Mouse (Mus musculus) liver, embryonic 14.5 days (tissue): ENCODE data around the gene Fbln7. TPM values are rescaled to one million over a fixed set of nuclear protein-coding genes. Genes with fewer than 3 reads are reported as not detected.

Source experiments
- ATAC-seq: fragments of 200-750 bp; cut with Nextera tagmentation; 2 replicates; pipeline ENCODE4 v1.8.0; 2017; ENCODE audit warnings: moderate number of reproducible peaks, mild to moderate bottlenecking, moderate library complexity; ENCODE audit not compliant: insufficient read depth
- DNase-seq, 3 experiments: peaks; one replicate each; pipeline ENCODE4 v3.0.0-alpha.2; 2012 to 2013; ENCODE audit warnings: low read depth in 3 of 3, low spot score in 3 of 3
- H3K27ac ChIP-seq: fragments of 300-500 bp; sonication (generic); 2 replicates; pipeline ENCODE4 v1.5.1; 2014; ENCODE audit warnings: moderate library complexity, mild to moderate bottlenecking, control low read depth, inconsistent platforms
- H3K27me3 ChIP-seq: fragments of 300-500 bp; sonication (generic); 2 replicates; pipeline ENCODE4 v1.6.1; 2014; ENCODE audit warnings: mild to moderate bottlenecking, low read length, moderate library complexity; ENCODE audit not compliant: control insufficient read depth, insufficient read depth
- H3K36me3 ChIP-seq: fragments of 300-500 bp; sonication (generic); replicated peaks from 2 replicates; pipeline ENCODE4 v1.6.1; 2014; ENCODE audit warnings: low read depth; ENCODE audit not compliant: control insufficient read depth, insufficient read depth
- H3K4me1 ChIP-seq, 2 experiments: fragments of 200-500 bp in 1 of 2; fragments of 300-500 bp in 1 of 2; sonication (generic) in 1 of 2; replicated peaks; 2 replicates each; pipeline ENCODE4 v1.6.1; 2012 to 2014; ENCODE audit warnings: antibody characterized with exemption in 1 of 2, inconsistent platforms in 1 of 2, low read length in 1 of 2; ENCODE audit not compliant: control insufficient read depth in 2 of 2, insufficient read depth in 2 of 2
- H3K4me2 ChIP-seq: fragments of 300-500 bp; sonication (generic); 2 replicates; pipeline ENCODE4 v1.6.1; 2014; ENCODE audit warnings: low read depth, mild to moderate bottlenecking, control low read depth, moderate library complexity
- H3K4me3 ChIP-seq, 2 experiments: fragments of 200-500 bp in 1 of 2; fragments of 300-500 bp in 1 of 2; sonication (generic) in 1 of 2; 2 replicates each; pipeline ENCODE4 v1.5.1; 2012 to 2014; ENCODE audit warnings: low read depth in 2 of 2, low read length in 2 of 2, mild to moderate bottlenecking in 2 of 2, control low read depth in 1 of 2, inconsistent platforms in 1 of 2, moderate library complexity in 1 of 2; ENCODE audit not compliant: insufficient read depth in 1 of 2
- H3K9ac ChIP-seq: fragments of 300-500 bp; sonication (generic); replicated peaks from 2 replicates; pipeline ENCODE4 v1.6.1; 2014; ENCODE audit warnings: mild to moderate bottlenecking, control low read depth, moderate library complexity
- H3K9me3 ChIP-seq: fragments of 300-500 bp; sonication (generic); 2 replicates; pipeline ENCODE4 v1.6.1; 2016; ENCODE audit warnings: low read length, mixed read lengths; ENCODE audit not compliant: control insufficient read depth
- CTCF ChIP-seq: IDR thresholded peaks from 2 replicates; pipeline ENCODE4 v1.5.1; 2016; ENCODE audit warnings: antibody characterized with exemption, low read depth, control low read depth
- EP300 ChIP-seq: IDR thresholded peaks from 2 replicates; pipeline ENCODE4 v1.6.1; 2016; ENCODE audit warnings: antibody characterized with exemption, low read depth
- WGBS: fragments of 180-500 bp; shearing (Covaris S2); extraction: QIAGEN DNeasy Blood & Tissue Kit; methylation state at CpG from one replicate; pipeline ENCODE4 v1.1.7; 2014; ENCODE audit not compliant: insufficient replicate concordance; 5-methylcytosine and 5-hydroxymethylcytosine counted together
- polyA plus RNA-seq, 2 experiments: library from polyadenylated mRNA; depleted of rRNA in 1 of 2; stranded (reverse) in 1 of 2; unstranded in 1 of 2; fragments of >200 nt; fragmentation: Nextera tagmentation in 1 of 2; extraction: Ambion mirVana in 1 of 2; gene quantifications; 2 replicates each; pipeline versions ENCODE4 v1.2.1 to v1.2.3; 2012 to 2014

The Fbln7 gene
- polyA plus RNA-seq (2012; rRNA removed) (0.15 and 0.17 TPM in 2 replicates), polyA plus RNA-seq (2014; fragmentation: Nextera tagmentation; extraction: Ambion mirVana) (0.33 TPM in 2 replicates)

GRCm38 (mm10) chr2:128862636-128863035 is at the start of gene Fbln7:
Gene Fbln7 (plus strand): TSS chr2:128862981.
- peaks cover 10% of the 10 kb centered on the region for H3K27me3 ChIP-seq
- peak within 1 kb of the TSS in 1 of 2 experiments; percentile 19; a peak in 1 of 4 replicates for H3K4me3 ChIP-seq
- ATAC-seq (no peak), DNase-seq (no peak)
- WGBS, result 68% methylated on average over 9 of the region's 9 CpGs
- peak within 1 kb of the TSS; percentile 56 for H3K4me2 ChIP-seq
- H3K4me1 ChIP-seq, result no peaks in the 10 kb centered on the region
- H3K9me3 ChIP-seq, result no peaks in the 10 kb centered on the region
- no peak for TF ChIP-seq CTCF
- TF ChIP-seq EP300, result no peak
- H3K27ac ChIP-seq, result no peak within 1 kb of the TSS
- H3K36me3 ChIP-seq, result no peaks in the 10 kb centered on the region
- H3K9ac ChIP-seq, result no peak within 1 kb of the TSS

DNA sequence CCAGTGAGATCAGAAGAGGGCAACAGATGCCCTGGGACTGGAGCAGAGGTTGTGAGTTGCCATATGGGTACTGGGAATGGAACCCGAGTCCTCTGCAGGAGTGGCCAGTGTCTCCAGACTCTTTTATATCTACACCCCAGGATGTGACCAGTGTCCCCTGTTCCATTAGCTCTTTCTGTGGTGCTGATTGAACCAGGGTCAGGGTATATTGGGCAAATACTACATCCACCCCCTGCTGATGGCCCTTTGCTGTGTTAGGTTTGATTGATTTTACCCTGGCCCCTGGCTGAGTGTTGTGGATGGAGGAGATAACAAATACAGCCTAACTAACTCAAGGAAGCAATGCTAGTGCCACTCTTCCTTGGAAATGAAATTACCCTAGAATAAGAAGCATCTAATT is 46.5 kb upstream of the Fbln7 start:
- Histone ChIP-seq H3K9me3 (no peaks in the 10 kb centered on the region), H3K4me1 (peaks cover 2 to 13% of the 10 kb centered on the region in 2 experiments), H3K27ac (no peak overlapping the region), H3K36me3 (no peaks in the 10 kb centered on the region), H3K4me3 (no peak overlapping the region), H3K9ac (no peak overlapping the region), H3K4me2 (no peak overlapping the region), H3K27me3 (no peaks in the 10 kb centered on the region; the same call in 1 of the 2 replicates)
- DNase-seq (no peak), ATAC-seq (no peak)
- WGBS, result 57% methylated on average over 1 of the region's 1 CpGs
- TF ChIP-seq EP300, result no peak
- no peak for TF ChIP-seq CTCF

- Histone ChIP-seq H3K36me3 (no peaks in the 10 kb centered on the region), H3K27me3 (no peaks in the 10 kb centered on the region; the same call in 1 of the 2 replicates), H3K9ac (no peak overlapping the region), H3K4me1 (peaks cover 2 to 13% of the 10 kb centered on the region in 2 experiments), H3K9me3 (no peaks in the 10 kb centered on the region), H3K4me3 (peak overlapping the region in 1 of 2 experiments; percentile 84; a peak in 2 of 4 replicates), H3K27ac (no peak overlapping the region), H3K4me2 (peak overlapping the region; percentile 68)
- no peak for ATAC-seq
- TF ChIP-seq EP300, result no peak
- TF ChIP-seq CTCF, result no peak
- DNase-seq, result no peak
- WGBS, result 44% methylated on average over 6 of the region's 6 CpGs
Measured at GRCm38 (mm10) chr2:128816916-128817315, 45.9 kb upstream of the Fbln7 start.

GRCm38 (mm10) chr2:128817387-128817785 is 45.4 kb upstream of the Fbln7 start:
- Histone ChIP-seq H3K9me3 (no peaks in the 10 kb centered on the region), H3K4me1 (peaks cover 2 to 13% of the 10 kb centered on the region in 2 experiments), H3K4me3 (peak overlapping the region; percentile 84 to 91), H3K36me3 (no peaks in the 10 kb centered on the region), H3K27me3 (no peaks in the 10 kb centered on the region; the same call in 1 of the 2 replicates), H3K9ac (peak overlapping the region; percentile 44), H3K4me2 (peak overlapping the region; percentile 68), H3K27ac (peak overlapping the region; percentile 18)
- ATAC-seq, result peak; percentile 4
- TF ChIP-seq CTCF (peak; percentile 70), EP300 (no peak)
- peak; percentile 49 to 74 (median 54) for DNase-seq
- WGBS, result 0% methylated on average over 7 of the region's 7 CpGs

DNA sequence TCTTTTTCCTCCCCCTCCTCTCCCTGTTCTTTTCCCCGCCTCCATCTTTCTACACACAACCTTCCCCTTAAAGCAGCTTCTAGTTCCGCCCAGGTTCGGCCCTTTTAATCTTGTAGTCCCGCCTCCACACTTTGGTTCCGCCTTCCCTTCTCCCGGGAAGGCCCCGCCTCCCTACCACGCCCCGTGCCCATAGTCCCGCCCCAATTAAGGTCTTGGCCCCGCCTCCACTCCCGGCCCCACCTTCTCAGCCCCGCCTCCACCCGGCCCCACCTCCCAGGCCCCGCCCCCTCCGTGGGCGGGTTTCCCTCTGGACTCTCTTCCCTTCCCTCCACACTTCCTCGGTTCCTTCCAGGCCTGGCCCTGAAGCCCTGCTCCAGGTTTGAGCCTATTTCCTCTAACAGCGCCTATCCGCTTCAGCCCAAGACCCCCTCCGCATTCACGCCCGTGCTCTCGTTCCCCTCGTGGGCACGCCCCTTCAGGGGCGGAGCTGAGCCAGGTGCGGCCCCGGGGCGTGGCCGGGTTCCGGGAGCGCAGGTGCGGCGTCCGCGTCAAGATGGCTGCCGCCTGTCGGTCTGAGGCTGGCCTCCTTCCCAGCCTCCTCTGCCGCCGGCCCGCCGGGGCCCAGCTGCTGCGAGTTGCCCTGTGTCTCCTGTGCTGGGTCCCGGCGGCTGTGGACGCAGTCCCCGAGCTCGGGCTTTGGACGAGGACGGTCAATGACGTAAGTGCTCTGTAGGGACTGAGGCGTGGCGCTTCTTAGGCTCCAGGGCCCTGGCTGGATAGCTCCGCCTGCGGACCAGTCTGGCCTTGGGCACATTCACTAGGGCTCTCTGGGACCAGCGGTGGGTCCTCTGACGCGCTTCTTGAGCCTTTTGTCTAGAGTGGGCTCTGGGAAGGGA is 44.7 kb upstream of the Fbln7 start, which contains the start of gene Tmem87b:
Gene Tmem87b, plus strand, starts transcription at position 333 of the 896 bp plus-strand sequence.
- H3K9me3 ChIP-seq, result no peaks in the 10 kb centered on the region
- H3K9ac ChIP-seq, result peak within 1 kb of the TSS; percentile 76
- H3K4me1 ChIP-seq, result peaks cover 2 to 12% of the 10 kb centered on the region in 2 experiments
- TF ChIP-seq CTCF (peak; percentile 43), EP300 (no peak)
- peak; percentile 87 to 89 (median 88) for DNase-seq
- H3K4me3 ChIP-seq, result peak within 1 kb of the TSS; percentile 84 to 93
- H3K27ac ChIP-seq, result peak within 1 kb of the TSS; percentile 87
- WGBS, result under 1% methylated on average over 59 of the region's 59 CpGs
- H3K36me3 ChIP-seq, result no peaks in the 10 kb centered on the region
- ATAC-seq, result peak; percentile 91
- H3K27me3 ChIP-seq, result no peaks in the 10 kb centered on the region; the same call in 1 of the 2 replicates
- peak within 1 kb of the TSS; percentile 68 for H3K4me2 ChIP-seq
